15 mouse cellular contexts compared by ENCODE assay signal in the genomic region with DNA sequence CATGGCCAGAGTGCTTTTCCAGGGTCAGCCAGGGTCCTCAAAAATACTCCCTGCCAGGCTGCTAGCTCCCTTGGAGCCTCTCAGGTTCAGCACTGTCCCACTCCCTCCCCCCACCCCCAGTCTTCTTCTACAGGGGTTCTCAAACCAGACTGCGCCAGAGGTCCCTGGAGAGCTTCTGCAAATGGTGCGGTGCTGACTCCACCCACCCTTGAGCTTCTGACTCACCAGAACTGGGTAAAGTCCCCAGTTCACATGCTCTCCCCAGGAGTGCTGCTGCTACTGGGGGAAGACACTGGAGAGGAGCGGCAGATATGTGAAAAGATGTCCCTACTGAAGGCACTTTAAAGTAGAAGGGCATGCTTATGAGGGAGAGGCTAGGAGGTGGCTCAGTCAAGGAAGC.
DNase-seq lines count a peak whose midpoint lies in the region; ATAC-seq and TF ChIP-seq lines count a peak whose summit lies in the region.
"Had no signal": no experiment of that assay in that cellular context is flagged by ENCODE, and none has a peak within 500 bp of the region (broad histone marks: within the 10 kb centered on the region; RNA-seq: fewer than 3 reads in every experiment).

No protein-coding gene starts in this region.

- H3K4me3 ChIP-seq in forebrain, embryonic 10.5 days, result no peak overlapping the region
- H3K4me3 ChIP-seq in forebrain, embryonic 16.5 days (replicated peaks; ENCODE audit: low read length), result no peak overlapping the region
- H3K4me3 ChIP-seq in kidney, embryonic 14.5 days (ENCODE audit: low read length), result no peak overlapping the region
- no peak overlapping the region for H3K4me3 ChIP-seq in liver, postnatal 0 days (ENCODE audit: low read depth, low read length)
- H3K4me3 ChIP-seq: forebrain, embryonic 13.5 days had no signal

- no peak for TF ChIP-seq EP300 in liver, postnatal 0 days (IDR thresholded peaks at IDR 0.05; ENCODE audit: low read depth)

- peaks cover 67% of the 10 kb centered on the region for H3K4me1 ChIP-seq in forebrain, embryonic 10.5 days
- peaks cover 19% of the 10 kb centered on the region for H3K4me1 ChIP-seq in forebrain, embryonic 16.5 days (replicated peaks; ENCODE audit: control insufficient read depth, insufficient read depth, low read length)
- peaks cover 12% of the 10 kb centered on the region for H3K4me1 ChIP-seq in kidney, embryonic 14.5 days (ENCODE audit: control insufficient read depth, insufficient read depth, low read length)
- no peaks in the 10 kb centered on the region for H3K4me1 ChIP-seq in liver, postnatal 0 days (ENCODE audit: insufficient read depth)

- H3K27ac ChIP-seq in forebrain, embryonic 10.5 days, result peak overlapping the region; percentile 82
- H3K27ac ChIP-seq in forebrain, embryonic 16.5 days (ENCODE audit: low read length), result no peak overlapping the region
- H3K27ac ChIP-seq in kidney, embryonic 14.5 days (ENCODE audit: low read depth, low read length), result no peak overlapping the region
- no peak overlapping the region for H3K27ac ChIP-seq in liver, postnatal 0 days (ENCODE audit: low read depth)
- H3K27ac ChIP-seq: kidney, postnatal 0 days had no signal

- H3K9me3 ChIP-seq in forebrain, embryonic 10.5 days, result no peaks in the 10 kb centered on the region; the same call in 1 of the 2 replicates
- no peaks in the 10 kb centered on the region for H3K9me3 ChIP-seq in forebrain, embryonic 16.5 days (ENCODE audit: control insufficient read depth, low read length)
- H3K9me3 ChIP-seq in kidney, embryonic 14.5 days (ENCODE audit: control insufficient read depth, low read length), result no peaks in the 10 kb centered on the region
- H3K9me3 ChIP-seq in liver, postnatal 0 days (ENCODE audit: low read length), result no peaks in the 10 kb centered on the region
- H3K9me3 ChIP-seq: forebrain, embryonic 13.5 days had no signal

- H3K9ac ChIP-seq in forebrain, embryonic 16.5 days (replicated peaks; ENCODE audit: low read depth, low read length), result no peak overlapping the region
- no peak overlapping the region for H3K9ac ChIP-seq in kidney, embryonic 14.5 days (ENCODE audit: low read depth, low read length)
- no peak overlapping the region for H3K9ac ChIP-seq in liver, postnatal 0 days (replicated peaks)
- H3K9ac ChIP-seq: forebrain, embryonic 13.5 days had no signal

- no peak for ATAC-seq in forebrain, embryonic 16.5 days
- no peak for ATAC-seq in kidney, embryonic 14.5 days (ENCODE audit: low FRiP score, low TSS enrichment)
- ATAC-seq in liver, postnatal 0 days, result no peak
- ATAC-seq: Patski had no signal

- H3K27me3 ChIP-seq in forebrain, embryonic 10.5 days (ENCODE audit: poor library complexity, severe bottlenecking), result peaks cover 47% of the 10 kb centered on the region
- no peaks in the 10 kb centered on the region for H3K27me3 ChIP-seq in forebrain, embryonic 16.5 days (replicated peaks; ENCODE audit: control insufficient read depth, insufficient read depth, low read length)
- no peaks in the 10 kb centered on the region for H3K27me3 ChIP-seq in kidney, embryonic 14.5 days (ENCODE audit: control insufficient read depth, insufficient read depth, low read length)
- H3K27me3 ChIP-seq in liver, postnatal 0 days (ENCODE audit: insufficient read depth, low read length), result no peaks in the 10 kb centered on the region
- H3K27me3 ChIP-seq: forebrain, embryonic 13.5 days; Patski had no signal

- H3K36me3 ChIP-seq in forebrain, embryonic 10.5 days (replicated peaks), result peaks cover 26% of the 10 kb centered on the region
- no peaks in the 10 kb centered on the region for H3K36me3 ChIP-seq in forebrain, embryonic 16.5 days (ENCODE audit: control insufficient read depth, insufficient read depth)
- no peaks in the 10 kb centered on the region for H3K36me3 ChIP-seq in kidney, embryonic 14.5 days (ENCODE audit: control insufficient read depth, insufficient read depth, low read length)
- H3K36me3 ChIP-seq in liver, postnatal 0 days (replicated peaks; ENCODE audit: insufficient read depth, low read length), result no peaks in the 10 kb centered on the region

- H3K4me2 ChIP-seq in forebrain, embryonic 16.5 days (ENCODE audit: low read length), result no peak overlapping the region
- H3K4me2 ChIP-seq in kidney, embryonic 14.5 days (replicated peaks; ENCODE audit: low read depth, low read length), result no peak overlapping the region
- H3K4me2 ChIP-seq in liver, postnatal 0 days (ENCODE audit: low read depth, low read length), result no peak overlapping the region
- H3K4me2 ChIP-seq: forebrain, embryonic 13.5 days had no signal

- TF ChIP-seq CTCF in liver, postnatal 0 days (IDR thresholded peaks at IDR 0.05; ENCODE audit: low read depth), result no peak

- 86% methylated on average over 3 of the region's 3 CpGs for WGBS in forebrain, embryonic 10.5 days
- WGBS in forebrain, embryonic 16.5 days, result 78% methylated on average over 3 of the region's 3 CpGs
- 65% methylated on average over 3 of the region's 3 CpGs for WGBS in kidney, embryonic 14.5 days
- 52% methylated on average over 3 of the region's 3 CpGs for WGBS in liver, postnatal 0 days (ENCODE audit: insufficient replicate concordance)

- DNase-seq in forebrain, embryonic 10.5 days (ENCODE audit: extremely low spot score, low spot score), result no peak
- DNase-seq in kidney, adult 9 months, result peak; percentile 44
- DNase-seq in thymus, postnatal 14 days, result peak; percentile 42
- no peak for DNase-seq in thymus, postnatal 10 days (ENCODE audit: low spot score in 2 of 2)
- DNase-seq in embryo, embryonic 10.5 days (ENCODE audit: low spot score), result no peak
- no peak for DNase-seq in liver, postnatal 0 days
- DNase-seq: adrenal gland, postnatal 10 days; cerebellum, adult 11-12 months; gastrocnemius, postnatal 36 days; lung, postnatal 14 days had no signal

Comparison
In these comparisons a context has a peak if more than half of its experiments do, and no peak if none do; other contexts are left out.
1. DNase-seq: peak in kidney, adult 9 months (single experiment) and thymus, postnatal 14 days (single experiment); none in forebrain, embryonic 10.5 days (single experiment), thymus, postnatal 10 days (0 of 2), embryo, embryonic 10.5 days (single experiment) and liver, postnatal 0 days (single experiment).